Mouse (Mus musculus): ENCODE data around the gene Zc3h7b.

Gene Zc3h7b

GRCm38 (mm10) chr15:81798421-81798820, 53.6 kb downstream of the Zc3h7b start:
- DNase-seq: no peak

- DNase-seq: no peak
These were observed 55.5 kb downstream of the Zc3h7b start for GRCm38 (mm10) chr15:81800391-81800790.

GRCm38 (mm10) chr15:81802001-81802890, 57.4 kb downstream of the Zc3h7b start, which contains the start of gene Tef:
TSS of gene Tef (plus strand) at chr15:81802421.
- DNase-seq: peak; percentile 99

DNA sequence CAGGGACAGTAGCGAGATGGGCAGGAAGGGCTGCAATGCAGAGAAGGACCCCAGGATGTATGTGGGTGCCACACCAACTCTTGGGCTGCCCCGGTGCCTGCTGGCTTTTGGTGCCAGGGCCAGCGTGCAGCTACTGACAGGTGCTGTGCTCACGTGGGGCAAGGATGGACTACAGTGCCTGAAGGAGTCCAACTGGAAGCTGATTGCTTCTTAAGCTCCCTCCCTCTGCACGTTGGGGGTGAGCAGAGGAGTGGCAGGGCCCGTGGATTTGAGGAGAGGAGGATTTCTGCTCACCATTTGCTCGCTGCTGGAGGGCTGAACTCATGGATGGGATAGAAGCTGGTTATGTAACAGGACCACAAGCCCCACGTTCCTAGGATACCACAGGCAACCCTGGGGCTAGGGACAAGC, 58.1 kb downstream of the Zc3h7b start:
- no peak for DNase-seq

- DNase-seq: no peak
These were observed 58.6 kb downstream of the Zc3h7b start for GRCm38 (mm10) chr15:81803425-81803951.

- DNase-seq: no peak
These were observed 59.3 kb downstream of the Zc3h7b start for GRCm38 (mm10) chr15:81804172-81804571.

GRCm38 (mm10) chr15:81804883-81805282, 60.0 kb downstream of the Zc3h7b start:
- no peak for DNase-seq

DNA sequence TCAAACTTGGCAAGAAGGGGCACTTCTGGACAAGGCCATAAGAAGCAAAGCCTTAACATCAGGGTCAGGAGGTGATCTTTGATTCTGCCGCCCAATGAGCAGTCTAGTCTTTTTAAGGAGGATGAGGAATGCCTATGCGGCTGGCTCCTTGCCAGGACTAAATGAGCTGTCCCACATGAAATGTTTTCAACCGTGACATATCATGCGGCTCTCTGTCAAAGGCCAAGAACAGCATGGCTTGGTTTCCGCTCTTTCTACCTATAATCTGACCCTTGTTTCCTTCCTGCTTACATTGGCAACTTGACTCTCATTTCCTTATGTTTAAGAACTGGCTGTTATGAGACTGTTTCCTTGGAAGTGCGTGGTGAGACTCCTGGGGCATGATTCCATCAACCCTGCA, 60.8 kb downstream of the Zc3h7b start:
- no peak for DNase-seq

DNA sequence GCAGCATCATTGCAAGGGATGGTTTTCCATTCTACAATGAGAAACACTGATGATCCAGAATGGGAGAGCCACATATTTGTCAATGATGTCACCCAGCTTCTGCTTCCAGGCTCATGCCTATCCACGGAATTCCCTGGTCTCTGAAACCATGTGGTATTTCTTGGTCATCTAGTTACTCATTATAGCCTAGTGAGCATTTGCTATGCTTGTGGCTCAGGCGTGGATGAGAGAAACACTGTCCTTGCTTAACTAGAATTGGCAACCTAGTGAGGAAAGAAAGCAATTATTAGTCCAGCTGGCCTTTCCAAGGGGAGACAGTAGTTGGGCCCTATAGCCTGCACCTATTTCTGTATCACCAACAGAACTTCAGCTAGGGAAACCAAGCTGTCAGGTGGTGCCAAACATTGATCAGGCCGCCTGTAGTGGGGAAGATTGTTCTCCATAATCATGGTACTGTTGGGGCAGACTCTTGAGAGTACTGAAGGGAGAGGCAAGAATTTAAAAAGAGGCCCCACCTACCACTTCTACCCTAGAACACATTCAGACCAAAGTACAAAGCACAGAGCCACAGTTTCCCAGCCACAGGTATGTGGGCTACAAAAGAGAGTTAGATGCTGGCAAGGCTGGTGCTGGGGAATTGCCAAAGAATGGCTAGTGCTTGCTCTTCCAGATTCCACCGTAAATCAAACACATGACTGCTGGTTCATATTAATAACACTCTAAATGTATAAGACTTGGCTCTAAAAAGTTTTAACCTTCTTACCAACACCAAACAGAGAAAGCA, 62.0 kb downstream of the Zc3h7b start:
- DNase-seq: no peak

GRCm38 (mm10) chr15:81808799-81809198, 63.9 kb downstream of the Zc3h7b start:
- DNase-seq: no peak

DNA sequence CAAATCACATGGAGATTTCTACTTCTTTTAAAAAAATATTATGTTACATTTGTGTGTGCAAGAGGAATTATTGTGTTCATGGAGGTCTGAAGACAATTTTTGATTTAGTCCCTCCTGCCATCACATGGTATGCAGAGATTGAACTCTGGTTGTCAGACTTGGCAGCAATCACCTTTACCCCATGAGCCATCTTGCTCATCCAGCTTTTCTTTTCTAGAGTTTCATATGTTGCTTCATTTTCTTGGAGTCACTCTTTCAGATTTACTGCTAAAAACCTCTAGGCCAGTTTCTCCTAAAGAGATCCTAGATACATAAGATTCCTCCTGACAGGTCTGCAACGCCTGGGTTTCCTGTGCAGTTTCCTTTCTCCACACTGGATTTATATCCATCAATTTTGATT, 64.7 kb downstream of the Zc3h7b start:
- no peak for DNase-seq

DNA sequence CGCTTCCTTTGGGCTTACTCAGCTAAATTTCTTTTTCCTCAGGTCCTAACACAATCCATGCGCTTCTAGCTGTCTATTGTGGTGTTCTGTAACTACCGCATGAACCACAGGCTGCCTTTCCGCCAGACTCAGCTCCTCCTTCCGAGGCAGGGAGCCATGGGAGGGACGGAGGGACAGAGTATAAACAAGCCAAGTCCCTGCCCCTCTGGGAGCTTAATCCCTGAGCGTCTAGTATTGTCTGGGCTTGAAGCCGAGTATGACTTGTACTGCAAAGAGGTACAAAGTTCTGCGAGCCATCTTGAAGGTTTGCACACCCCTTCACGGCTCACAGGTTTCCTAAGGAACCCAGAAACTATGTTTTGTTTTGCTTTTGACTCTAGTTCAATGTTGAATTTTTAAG, 65.3 kb downstream of the Zc3h7b start:
- DNase-seq: peak; percentile 82

DNA sequence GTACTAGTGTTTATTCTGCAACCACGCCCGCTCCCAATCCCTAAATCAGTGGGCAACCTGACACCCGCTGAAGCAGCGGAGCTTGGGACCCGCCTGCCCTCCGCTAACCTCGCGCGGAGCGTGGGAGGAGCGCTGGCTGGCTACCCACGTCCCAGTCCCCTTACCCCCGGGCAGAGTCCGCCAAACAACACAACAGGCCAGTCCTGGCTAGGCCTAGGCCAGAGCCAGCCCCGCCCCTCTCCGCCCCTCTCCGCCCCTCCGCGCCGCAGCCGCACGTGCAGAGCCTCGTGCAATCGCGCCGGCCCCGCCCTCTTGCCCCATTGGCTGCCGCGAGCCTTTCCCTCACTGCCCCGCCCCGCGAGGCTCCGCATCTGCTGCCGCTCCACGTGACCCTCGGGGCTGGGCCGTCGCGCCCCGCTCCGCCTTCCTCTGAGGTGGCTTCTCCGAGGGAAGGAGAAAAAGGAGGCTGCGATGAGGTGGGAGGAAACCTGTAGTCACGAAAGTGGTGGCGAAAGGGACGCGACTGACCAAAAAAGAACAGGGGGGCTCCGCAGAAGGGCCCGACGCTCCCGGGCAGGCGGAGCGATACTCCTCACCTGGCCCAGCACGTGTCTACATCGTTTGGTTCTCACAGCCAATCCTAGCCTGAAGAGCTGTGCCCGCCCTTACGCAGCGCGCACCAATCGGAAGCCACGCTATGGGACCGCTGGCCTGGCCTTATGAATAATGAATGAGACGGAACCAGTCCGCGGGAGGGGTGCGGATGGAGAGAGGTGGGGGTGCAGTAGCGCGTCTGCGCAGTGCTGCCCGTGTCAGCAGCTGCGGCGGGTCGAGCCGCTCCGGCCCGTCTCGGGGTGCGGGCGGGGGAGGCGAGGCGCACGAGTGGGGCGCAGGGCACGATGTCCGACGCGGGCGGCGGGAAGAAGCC, 66.1 kb downstream of the Zc3h7b start:
- peak; percentile 97 for DNase-seq

DNA sequence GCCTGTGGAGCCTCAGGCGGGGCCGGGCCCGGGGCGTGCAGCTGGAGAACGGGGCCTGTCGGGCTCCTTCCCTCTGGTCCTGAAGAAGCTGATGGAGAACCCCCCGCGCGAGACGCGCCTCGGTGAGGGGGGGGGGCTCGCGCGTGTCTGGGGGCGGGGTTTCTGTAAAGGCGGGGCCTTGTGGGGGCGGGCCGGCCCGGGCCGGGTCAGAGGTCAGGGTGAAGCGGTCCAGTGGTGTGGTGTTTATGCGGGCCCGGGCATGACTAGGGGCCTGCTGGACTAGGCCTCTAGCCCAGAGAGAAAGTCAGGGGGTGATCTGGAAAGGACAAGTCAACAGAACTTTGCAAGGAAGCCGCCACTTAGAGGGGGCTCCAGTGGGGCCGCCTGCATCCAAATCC, 66.7 kb downstream of the Zc3h7b start:
- no peak for DNase-seq

DNA sequence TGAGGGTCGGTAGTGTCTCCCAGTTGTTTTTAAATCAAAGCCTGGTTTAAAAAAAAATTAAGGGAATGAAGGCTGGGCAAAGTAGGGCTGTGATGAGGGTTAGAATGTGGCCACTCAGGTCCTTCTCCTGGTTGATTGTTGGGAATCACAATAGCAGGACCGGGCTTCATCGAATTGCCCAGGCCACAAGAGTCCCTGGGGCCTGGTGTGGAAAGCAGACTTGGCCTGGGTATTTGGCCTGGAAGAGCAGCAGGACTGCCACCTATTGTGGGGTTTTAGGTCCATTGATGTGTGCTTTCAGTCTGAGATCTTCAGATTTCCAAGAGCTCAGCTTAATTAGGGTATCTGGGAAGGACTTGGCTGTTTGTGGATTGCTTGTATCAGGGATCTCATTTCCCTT, 67.4 kb downstream of the Zc3h7b start:
- DNase-seq: no peak

- DNase-seq: no peak
These were observed 68.1 kb downstream of the Zc3h7b start for GRCm38 (mm10) chr15:81812696-81813631.

GRCm38 (mm10) chr15:81813986-81814705, 69.3 kb downstream of the Zc3h7b start:
- no peak for DNase-seq

GRCm38 (mm10) chr15:81814716-81815370, 70.0 kb downstream of the Zc3h7b start:
- DNase-seq: no peak

DNA sequence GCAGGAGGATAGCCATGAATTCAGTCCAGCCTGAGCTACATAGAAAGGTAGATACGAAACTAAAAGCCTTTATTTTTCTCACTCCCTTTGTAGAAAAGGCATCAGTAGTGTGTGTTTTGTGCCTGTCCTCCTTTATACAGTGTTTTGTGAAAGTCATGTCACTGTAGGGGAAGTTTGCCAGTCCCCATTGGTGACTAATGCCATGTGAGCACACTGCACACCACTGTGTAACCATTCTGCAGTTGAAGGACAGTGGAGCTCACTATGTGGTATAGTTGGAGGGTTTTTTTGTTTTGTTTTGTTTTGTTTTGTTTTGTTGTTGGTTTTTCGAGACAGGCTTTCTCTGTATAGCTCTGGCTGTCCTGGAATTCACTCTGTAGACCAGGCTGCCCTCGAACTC, 73.5 kb downstream of the Zc3h7b start:
- no peak for DNase-seq

- no peak for DNase-seq
These were observed 77.8 kb downstream of the Zc3h7b start for GRCm38 (mm10) chr15:81822631-81823030.

All from cerebellum, adult 8-10 months (tissue).